In genomic region chr4:62999321-62999720, GRCm38 (mm10) we compare ENCODE assay signal across 10 mouse cellular contexts. TPM values are rescaled to one million over a fixed set of nuclear protein-coding genes. Genes with fewer than 3 reads are reported as not detected.
A peak's percentile ranks its signal among the peaks of the same experiment; 100 is the strongest.
DNase-seq lines count a peak whose midpoint lies in the region; ATAC-seq and TF ChIP-seq lines count a peak whose summit lies in the region.
"Had no signal": no experiment of that assay in that cellular context is flagged by ENCODE, and none has a peak within 500 bp of the region (broad histone marks: within the 10 kb centered on the region; RNA-seq: fewer than 3 reads in every experiment).

No protein-coding gene starts in this region.

- peak overlapping the region; percentile 30 for H3K4me2 ChIP-seq in heart, embryonic 15.5 days
- no peak overlapping the region for H3K4me2 ChIP-seq in midbrain, embryonic 14.5 days (ENCODE audit: low read length)
- no peak overlapping the region for H3K4me2 ChIP-seq in midbrain, postnatal 0 days (ENCODE audit: low read depth, low read length, poor library complexity, severe bottlenecking)
- H3K4me2 ChIP-seq in intestine, postnatal 0 days (replicated peaks; ENCODE audit: low read depth): no peak overlapping the region
- H3K4me2 ChIP-seq in stomach, embryonic 15.5 days: no peak overlapping the region

- TF ChIP-seq POLR2A in heart, adult 2 months (IDR thresholded peaks at IDR 0.05; ENCODE audit: insufficient read depth, low read depth, low read length): no peak

- peak; percentile 2; the same call in 1 of the 2 replicates for ATAC-seq in heart, embryonic 15.5 days (replicated peaks; ENCODE audit: insufficient number of reproducible peaks, insufficient read depth, low FRiP score, low read depth)
- ATAC-seq in midbrain, embryonic 14.5 days (ENCODE audit: low FRiP score, low TSS enrichment): 0 out of 2 replicates have a peak, but pooled peaks have one; percentile 7
- no peak for ATAC-seq in midbrain, postnatal 0 days (ENCODE audit: low FRiP score)
- ATAC-seq in intestine, postnatal 0 days: peak; percentile 63
- ATAC-seq in stomach, embryonic 15.5 days (ENCODE audit: insufficient read depth, low FRiP score, low read depth): peak; percentile 23; the same call in 1 of the 2 replicates

- TF ChIP-seq EP300 in heart, adult 2 months (IDR thresholded peaks at IDR 0.05; ENCODE audit: insufficient read depth, low read depth, low read length): no peak

- TF ChIP-seq CTCF in heart, adult 2 months (IDR thresholded peaks at IDR 0.05): no peak
- TF ChIP-seq CTCF in midbrain, postnatal 0 days (IDR thresholded peaks at IDR 0.05): no peak
- no peak for TF ChIP-seq CTCF in intestine, postnatal 0 days (IDR thresholded peaks at IDR 0.05; ENCODE audit: low read depth)

- no peaks in the 10 kb centered on the region for H3K79me2 ChIP-seq in heart, adult 2 months (replicated peaks; ENCODE audit: control insufficient read depth, insufficient read depth, low read length)

- H3K27ac ChIP-seq in heart, embryonic 15.5 days: peak overlapping the region; percentile 93
- H3K27ac ChIP-seq in heart, adult 2 months: no peak overlapping the region
- peak overlapping the region; percentile 61; the same call in 1 of the 2 replicates for H3K27ac ChIP-seq in midbrain, embryonic 14.5 days (replicated peaks; ENCODE audit: low read depth, low read length)
- no peak overlapping the region for H3K27ac ChIP-seq in midbrain, postnatal 0 days (ENCODE audit: low read depth, low read length)
- no peak overlapping the region for H3K27ac ChIP-seq in intestine, postnatal 0 days (ENCODE audit: low read depth, low read length)
- peak overlapping the region; percentile 77 for H3K27ac ChIP-seq in stomach, embryonic 15.5 days

- no peaks in the 10 kb centered on the region for H3K36me3 ChIP-seq in heart, embryonic 15.5 days
- H3K36me3 ChIP-seq in heart, adult 2 months (ENCODE audit: control insufficient read depth, insufficient read depth, low read length): no peaks in the 10 kb centered on the region
- 0 out of 2 replicates have a peak, but pooled peaks cover 7% of the 10 kb centered on the region for H3K36me3 ChIP-seq in midbrain, embryonic 14.5 days (ENCODE audit: control insufficient read depth, insufficient read depth, low read length)
- H3K36me3 ChIP-seq in midbrain, postnatal 0 days (ENCODE audit: insufficient read depth, low read length): no peaks in the 10 kb centered on the region
- H3K36me3 ChIP-seq in intestine, postnatal 0 days (ENCODE audit: control insufficient read depth, insufficient read depth): no peaks in the 10 kb centered on the region
- H3K36me3 ChIP-seq in stomach, embryonic 15.5 days: no peaks in the 10 kb centered on the region

- no peaks in the 10 kb centered on the region for H3K27me3 ChIP-seq in heart, embryonic 15.5 days
- H3K27me3 ChIP-seq in heart, adult 2 months (ENCODE audit: control insufficient read depth, insufficient read depth, low read length): no peaks in the 10 kb centered on the region
- no peaks in the 10 kb centered on the region for H3K27me3 ChIP-seq in midbrain, embryonic 14.5 days (ENCODE audit: control insufficient read depth, insufficient read depth, low read length)
- no peaks in the 10 kb centered on the region for H3K27me3 ChIP-seq in midbrain, postnatal 0 days (ENCODE audit: insufficient read depth, low read length)
- no peaks in the 10 kb centered on the region for H3K27me3 ChIP-seq in intestine, postnatal 0 days (replicated peaks; ENCODE audit: control insufficient read depth, insufficient read depth, low read length)
- no peaks in the 10 kb centered on the region for H3K27me3 ChIP-seq in stomach, embryonic 15.5 days (replicated peaks)

- 54% methylated on average over 4 of the region's 4 CpGs for WGBS in heart, embryonic 15.5 days
- WGBS in heart, adult 2 months: 78% methylated on average over 4 of the region's 4 CpGs
- WGBS in midbrain, embryonic 14.5 days: 89% methylated on average over 4 of the region's 4 CpGs
- WGBS in midbrain, postnatal 0 days: 80% methylated on average over 4 of the region's 4 CpGs
- 32% methylated on average over 4 of the region's 4 CpGs for WGBS in intestine, postnatal 0 days
- 60% methylated on average over 4 of the region's 4 CpGs for WGBS in stomach, embryonic 15.5 days

- intact Hi-C loops in heart, adult 2 months (cut with DNase I): no loop called here

- H3K9me3 ChIP-seq in heart, embryonic 15.5 days (replicated peaks): no peaks in the 10 kb centered on the region
- no peaks in the 10 kb centered on the region for H3K9me3 ChIP-seq in midbrain, embryonic 14.5 days (ENCODE audit: control insufficient read depth, low read length)
- H3K9me3 ChIP-seq in midbrain, postnatal 0 days (ENCODE audit: low read length): no peaks in the 10 kb centered on the region
- no peaks in the 10 kb centered on the region for H3K9me3 ChIP-seq in intestine, postnatal 0 days (ENCODE audit: control insufficient read depth)
- no peaks in the 10 kb centered on the region for H3K9me3 ChIP-seq in stomach, embryonic 15.5 days

- H3K9ac ChIP-seq in heart, embryonic 15.5 days: peak overlapping the region; percentile 22; the same call in 1 of the 2 replicates
- H3K9ac ChIP-seq in heart, adult 2 months (ENCODE audit: low read depth, low read length): no peak overlapping the region
- no peak overlapping the region for H3K9ac ChIP-seq in midbrain, embryonic 14.5 days (replicated peaks; ENCODE audit: low read length)
- H3K9ac ChIP-seq in midbrain, postnatal 0 days (replicated peaks; ENCODE audit: low read length, poor library complexity, severe bottlenecking): no peak overlapping the region
- H3K9ac ChIP-seq in intestine, postnatal 0 days (ENCODE audit: low read depth, low read length): no peak overlapping the region
- no peak overlapping the region for H3K9ac ChIP-seq in stomach, embryonic 15.5 days

- DNase-seq in heart, adult 2 months: no peak
- no peak for DNase-seq in midbrain, embryonic 14.5 days
- no peak for DNase-seq in midbrain, postnatal 0 days (ENCODE audit: low spot score)
- DNase-seq in gastrocnemius, postnatal 10 days: no peak
- DNase-seq in cerebellum, postnatal 4 days (ENCODE audit: low spot score in 2 of 2): no peak
- DNase-seq: thymus, postnatal 25 days had no signal

- H3K4me1 ChIP-seq in heart, embryonic 15.5 days (replicated peaks): peaks cover 42% of the 10 kb centered on the region
- peaks cover 2% of the 10 kb centered on the region for H3K4me1 ChIP-seq in heart, adult 2 months (ENCODE audit: control insufficient read depth, insufficient read depth, low read length)
- H3K4me1 ChIP-seq in midbrain, embryonic 14.5 days (ENCODE audit: control insufficient read depth, insufficient read depth, low read length): peaks cover 34% of the 10 kb centered on the region
- peaks cover 5% of the 10 kb centered on the region; the same call in 1 of the 2 replicates for H3K4me1 ChIP-seq in midbrain, postnatal 0 days (ENCODE audit: insufficient read depth, low read length)
- 0 out of 2 replicates have a peak, but pooled peaks cover 5% of the 10 kb centered on the region for H3K4me1 ChIP-seq in intestine, postnatal 0 days (replicated peaks; ENCODE audit: control insufficient read depth, insufficient read depth, low read length)
- H3K4me1 ChIP-seq in stomach, embryonic 15.5 days: peaks cover 34% of the 10 kb centered on the region

- no peak overlapping the region for H3K4me3 ChIP-seq in heart, embryonic 15.5 days
- no peak overlapping the region for H3K4me3 ChIP-seq in heart, adult 2 months
- no peak overlapping the region for H3K4me3 ChIP-seq in midbrain, embryonic 14.5 days (replicated peaks; ENCODE audit: low read depth, low read length)
- H3K4me3 ChIP-seq in midbrain, postnatal 0 days (ENCODE audit: low read depth, low read length): no peak overlapping the region
- no peak overlapping the region for H3K4me3 ChIP-seq in intestine, postnatal 0 days (ENCODE audit: low read depth, low read length)
- no peak overlapping the region for H3K4me3 ChIP-seq in stomach, embryonic 15.5 days (replicated peaks)

RNA-seq across cellular contexts. Expression of gene Zfp618, which starts 33.9 kb away (rescaled TPM):
- polyA plus RNA-seq in heart, embryonic 15.5 days (2015; fragmentation: Nextera tagmentation; extraction: Ambion mirVana): 7.6 and 11.9 TPM in 2 replicates
- total RNA-seq in heart, adult 2 months (2021): 1 to 10 TPM in 1 of 2 experiments, under 1 TPM in 1; 0.37 to 2.2 TPM
- 0.25 and 0.47 TPM in 2 replicates for polyA plus RNA-seq in heart, adult 2 months (2012; rRNA removed)
- 29.5 and 39.8 TPM in 2 replicates for polyA plus RNA-seq in midbrain, embryonic 14.5 days (2014; fragmentation: Nextera tagmentation; extraction: Ambion mirVana)
- 32.4 and 36.6 TPM in 2 replicates for total RNA-seq in midbrain, postnatal 0 days (2014; rRNA removed)
- 18.2 and 20.1 TPM in 2 replicates for polyA plus RNA-seq in midbrain, postnatal 0 days (2015; fragmentation: Nextera tagmentation; extraction: Ambion mirVana)
- polyA plus RNA-seq in intestine, postnatal 0 days (2015; fragmentation: Nextera tagmentation; extraction: Ambion mirVana): 2.6 and 5.6 TPM in 2 replicates
- polyA plus RNA-seq in stomach, embryonic 15.5 days (2015; fragmentation: Nextera tagmentation; extraction: Ambion mirVana): 17.0 and 21.2 TPM in 2 replicates
- total RNA-seq in gastrocnemius, postnatal 10 days (2021): 1 to 10 TPM; 1.9 to 3.0 TPM
- total RNA-seq: CH12.LX had no signal

Comparison
In these comparisons a context has a peak if more than half of its experiments do, and no peak if none do; other contexts are left out.
1. H3K27ac ChIP-seq: peak in heart, embryonic 15.5 days (single experiment), midbrain, embryonic 14.5 days (single experiment) and stomach, embryonic 15.5 days (single experiment); none in heart, adult 2 months (single experiment), midbrain, postnatal 0 days (single experiment) and intestine, postnatal 0 days (single experiment).